Mouse (Mus musculus): Measurements from ENCODE around the gene Zc3hc1.

- TF ChIP-seq POLR2A (IDR thresholded peaks at IDR 0.05; ENCODE audit: low read depth, low read length) (no peak), CTCF (IDR thresholded peaks at IDR 0.05; ENCODE audit: borderline replicate concordance, insufficient read depth, low read length) (no peak)
Observed at GRCm38 (mm10) chr6:30321002-30321401, 69.8 kb downstream of the Zc3hc1 start.

Measured in embryonic fibroblast, embryonic 13.5 days (primary cell).